Mouse (Mus musculus) embryonic facial prominence, embryonic 14.5 days (tissue): ENCODE measurements at regions not wholly inside any gene's neighbourhood (a gene's known extent, or its start where the extent isn't known, plus 50 kb on each side); places are given as distances from the start of the nearest gene placed in this dataset.

Experiments used
- ATAC-seq: fragments of 200-750 bp; cut with Nextera tagmentation; 2 replicates; pipeline ENCODE4 v1.8.0; 2017; ENCODE audit warnings: low read depth, moderate number of reproducible peaks, moderate TSS enrichment
- DNase-seq: peaks from one replicate; pipeline ENCODE4 v3.0.0-alpha.2; 2015; ENCODE audit warnings: low spot score
- H3K27ac ChIP-seq: fragments of 300-500 bp; sonication (generic); replicated peaks from 2 replicates; pipeline ENCODE4 v1.5.1; 2014; ENCODE audit warnings: low read depth, mild to moderate bottlenecking, low read length, moderate library complexity
- H3K27me3 ChIP-seq: fragments of 300-500 bp; sonication (generic); replicated peaks from 2 replicates; pipeline ENCODE4 v1.6.1; 2014; ENCODE audit warnings: low read length; ENCODE audit not compliant: control insufficient read depth, insufficient read depth
- H3K36me3 ChIP-seq: fragments of 300-500 bp; sonication (generic); 2 replicates; pipeline ENCODE4 v1.6.1; 2014; ENCODE audit warnings: low read length, mixed read lengths; ENCODE audit not compliant: control insufficient read depth, insufficient read depth
- H3K4me1 ChIP-seq: fragments of 300-500 bp; sonication (generic); 2 replicates; pipeline ENCODE4 v1.6.1; 2014; ENCODE audit warnings: antibody characterized with exemption, low read length; ENCODE audit not compliant: control insufficient read depth, insufficient read depth
- H3K4me2 ChIP-seq: fragments of 300-500 bp; sonication (generic); 2 replicates; pipeline ENCODE4 v1.6.1; 2014; ENCODE audit warnings: low read depth, mild to moderate bottlenecking, low read length, moderate library complexity, mixed read lengths
- H3K4me3 ChIP-seq: fragments of 300-500 bp; sonication (generic); 2 replicates; pipeline ENCODE4 v1.5.1; 2014; ENCODE audit warnings: low read depth, mild to moderate bottlenecking, low read length
- H3K9ac ChIP-seq: fragments of 300-500 bp; sonication (generic); 2 replicates; pipeline ENCODE4 v1.6.1; 2014; ENCODE audit warnings: low read depth, mild to moderate bottlenecking, low read length, moderate library complexity, mixed read lengths
- H3K9me3 ChIP-seq: fragments of 300-500 bp; sonication (generic); 2 replicates; pipeline ENCODE4 v1.6.1; 2016; ENCODE audit warnings: low read length; ENCODE audit not compliant: control insufficient read depth
- WGBS: fragments of 180-500 bp; shearing (Covaris S2); extraction: QIAGEN DNeasy Blood & Tissue Kit; methylation state at CpG from one replicate; pipeline ENCODE4 v1.1.7; 2014; 5-methylcytosine and 5-hydroxymethylcytosine counted together

GRCm38 (mm10) chr15:56865879-56866278 is 611.5 kb downstream of the Slc22a22 start:
- WGBS = 59% methylated on average over 6 of the region's 6 CpGs

DNA sequence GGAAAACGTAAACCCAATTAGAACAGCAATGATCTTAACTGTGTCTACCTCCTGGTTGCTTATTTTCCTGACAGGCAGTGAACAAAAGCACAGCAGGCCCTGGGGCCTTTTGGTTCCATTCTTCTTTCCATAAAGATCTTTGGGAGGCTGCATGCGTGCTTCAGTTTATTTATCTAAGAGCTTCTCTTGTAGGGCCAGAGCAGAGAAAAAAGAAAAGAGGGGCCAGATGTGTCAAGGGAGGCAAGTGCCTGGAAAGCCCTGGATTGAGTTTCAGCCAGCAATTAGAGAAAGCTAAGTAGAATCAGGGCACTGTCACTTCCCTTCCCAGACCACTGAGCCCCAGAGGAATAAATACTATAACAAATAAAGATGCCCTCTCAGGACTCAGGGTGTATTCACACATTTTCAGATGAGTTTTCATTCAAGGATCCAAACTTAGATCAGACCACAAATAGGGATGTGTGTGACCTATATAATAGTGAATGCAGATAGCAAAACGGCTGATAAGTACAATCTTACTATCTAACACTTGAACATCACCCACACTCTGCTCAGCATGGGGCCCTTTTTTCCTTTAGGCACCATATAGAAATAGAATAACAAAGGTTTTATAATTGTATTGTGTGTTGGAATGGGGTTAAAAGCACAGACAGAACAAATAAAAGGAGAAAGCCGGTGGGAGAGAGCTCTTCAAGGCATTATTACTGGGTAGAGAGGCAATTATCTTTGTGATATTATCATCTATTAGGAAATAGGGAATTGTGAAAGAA is 612.2 kb downstream of the Slc22a22 start:
- no peaks in the 10 kb centered on the region for H3K4me1 ChIP-seq
- 29% methylated on average over 4 of the region's 4 CpGs for WGBS
- peak; percentile 63 for DNase-seq
- H3K27me3 ChIP-seq = no peaks in the 10 kb centered on the region
- no peaks in the 10 kb centered on the region for H3K36me3 ChIP-seq
- peak; percentile 72; the same call in 1 of the 2 replicates for ATAC-seq
- no peaks in the 10 kb centered on the region for H3K9me3 ChIP-seq
- H3K9ac ChIP-seq = no peak overlapping the region
- no peak overlapping the region for H3K4me2 ChIP-seq
- H3K27ac ChIP-seq = no peak overlapping the region
- H3K4me3 ChIP-seq = no peak overlapping the region

More at GRCm38 (mm10) chr15:56865879-56866278, 611.5 kb downstream of the Slc22a22 start:
- no peak overlapping the region for H3K4me2 ChIP-seq
- H3K4me1 ChIP-seq = no peaks in the 10 kb centered on the region
- ATAC-seq (no peak), DNase-seq (no peak)
- H3K36me3 ChIP-seq = no peaks in the 10 kb centered on the region
- H3K9ac ChIP-seq = no peak overlapping the region
- no peaks in the 10 kb centered on the region for H3K27me3 ChIP-seq
- H3K27ac ChIP-seq = no peak overlapping the region
- H3K9me3 ChIP-seq = no peaks in the 10 kb centered on the region
- no peak overlapping the region for H3K4me3 ChIP-seq

GRCm38 (mm10) chr15:56858627-56859334 is 618.6 kb downstream of the Slc22a22 start:
- Histone ChIP-seq H3K4me2 (no peak overlapping the region), H3K27ac (no peak overlapping the region), H3K4me1 (peaks cover 7% of the 10 kb centered on the region; the same call in 1 of the 2 replicates), H3K27me3 (no peaks in the 10 kb centered on the region), H3K9ac (no peak overlapping the region), H3K4me3 (no peak overlapping the region), H3K36me3 (no peaks in the 10 kb centered on the region), H3K9me3 (no peaks in the 10 kb centered on the region)
- 38% methylated on average over 4 of the region's 4 CpGs for WGBS
- DNase-seq = peak; percentile 70
- ATAC-seq = peak; percentile 50; the same call in 1 of the 2 replicates

DNA sequence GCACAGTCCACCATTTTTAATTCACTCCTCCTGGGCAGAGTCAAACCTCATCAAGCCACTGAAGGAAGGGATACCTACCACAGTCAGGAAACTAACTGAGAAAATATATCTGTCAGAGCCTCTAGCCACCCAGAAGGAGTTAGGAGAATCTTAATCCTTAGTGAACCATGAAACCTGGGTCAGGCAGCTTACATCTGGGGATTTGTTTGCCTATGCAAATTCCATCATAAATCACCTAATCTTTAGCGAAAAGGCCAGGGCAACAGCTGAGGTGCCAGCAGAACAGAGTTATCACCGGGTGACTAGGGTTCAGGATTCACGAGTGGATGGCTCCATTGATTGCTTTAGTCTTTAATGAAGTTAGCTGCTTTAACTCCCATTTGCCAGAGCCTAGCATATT is 619.3 kb downstream of the Slc22a22 start:
- ATAC-seq (no peak), DNase-seq (peak; percentile 23)
- WGBS = 50% methylated on average over 3 of the region's 3 CpGs

DNA sequence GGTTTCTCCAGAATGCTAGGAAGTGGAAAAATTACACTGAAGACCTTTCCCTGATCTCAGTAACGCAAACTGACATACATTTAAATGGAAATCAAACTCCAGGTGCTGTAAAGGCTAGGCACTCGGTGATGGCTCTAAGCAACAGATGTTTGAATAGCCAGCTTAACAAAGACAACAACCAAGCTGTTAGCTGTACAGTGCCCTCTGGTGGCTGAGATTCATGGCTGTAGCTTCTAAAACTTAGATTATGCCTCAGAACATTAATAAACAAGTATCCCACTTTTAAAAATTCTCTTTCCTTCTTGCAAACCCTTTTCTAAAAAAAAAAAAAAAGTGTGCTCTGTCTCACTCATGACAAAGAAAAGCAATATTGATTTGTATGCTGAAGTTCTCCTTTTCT is 621.4 kb downstream of the Slc22a22 start:
- 5% methylated on average over 2 of the region's 2 CpGs for WGBS
- no peaks in the 10 kb centered on the region for H3K27me3 ChIP-seq
- no peak overlapping the region for H3K9ac ChIP-seq
- no peaks in the 10 kb centered on the region for H3K36me3 ChIP-seq
- ATAC-seq = no peak
- H3K9me3 ChIP-seq = no peaks in the 10 kb centered on the region
- H3K4me3 ChIP-seq = no peak overlapping the region
- H3K4me1 ChIP-seq = peaks cover 7% of the 10 kb centered on the region; the same call in 1 of the 2 replicates
- no peak overlapping the region for H3K27ac ChIP-seq
- peak overlapping the region; percentile 19; the same call in 1 of the 2 replicates for H3K4me2 ChIP-seq
- DNase-seq = peak; percentile 92

More for the DNA sequence above, 619.3 kb downstream of the Slc22a22 start:
- Histone ChIP-seq H3K4me2 (no peak overlapping the region), H3K4me3 (no peak overlapping the region), H3K9ac (no peak overlapping the region), H3K9me3 (no peaks in the 10 kb centered on the region), H3K27ac (no peak overlapping the region), H3K27me3 (no peaks in the 10 kb centered on the region), H3K36me3 (no peaks in the 10 kb centered on the region), H3K4me1 (peaks cover 7% of the 10 kb centered on the region; the same call in 1 of the 2 replicates)

- no peak overlapping the region for H3K27ac ChIP-seq
- no peaks in the 10 kb centered on the region for H3K36me3 ChIP-seq
- no peak overlapping the region for H3K9ac ChIP-seq
- DNase-seq = peak; percentile 66
- H3K9me3 ChIP-seq = no peaks in the 10 kb centered on the region
- no peaks in the 10 kb centered on the region for H3K27me3 ChIP-seq
- no peak overlapping the region for H3K4me3 ChIP-seq
- no peaks in the 10 kb centered on the region for H3K4me1 ChIP-seq
- 33% methylated on average over 5 of the region's 5 CpGs for WGBS
- no peak overlapping the region for H3K4me2 ChIP-seq
- ATAC-seq = no peak
Measured at GRCm38 (mm10) chr15:56853106-56853505, 624.3 kb downstream of the Slc22a22 start.

DNA sequence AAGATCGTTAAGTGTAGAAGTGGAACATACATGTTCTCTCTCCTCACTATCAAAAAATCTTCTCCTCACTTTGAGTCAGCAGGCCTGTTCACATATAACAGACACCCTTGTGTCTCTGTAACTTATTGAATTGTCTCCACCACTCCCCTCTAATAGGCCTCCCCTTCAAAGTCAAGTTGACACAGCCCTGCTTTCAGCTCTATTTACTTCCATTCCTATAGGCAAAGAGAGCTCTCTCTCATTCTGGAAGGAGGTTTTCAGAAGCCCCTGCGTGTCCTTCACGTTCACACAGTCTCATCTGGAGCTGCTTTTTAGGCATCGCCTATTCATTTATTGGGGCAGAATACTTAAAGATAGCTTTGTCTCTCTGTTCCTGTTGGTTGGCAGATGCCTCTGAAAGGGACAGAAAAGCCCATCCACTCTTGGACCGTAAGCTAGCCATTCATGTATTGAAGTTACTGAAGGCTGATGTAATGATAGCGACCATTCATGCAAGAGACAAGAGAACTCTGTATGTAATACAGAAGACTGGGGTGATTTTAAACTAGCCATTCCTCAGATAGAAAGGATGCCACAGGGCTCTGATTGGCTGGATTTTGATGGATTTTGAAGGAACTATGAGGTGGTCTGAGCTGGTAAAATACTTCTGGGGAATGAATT is 629.8 kb downstream of the Slc22a22 start:
- no peaks in the 10 kb centered on the region for H3K9me3 ChIP-seq

DNA sequence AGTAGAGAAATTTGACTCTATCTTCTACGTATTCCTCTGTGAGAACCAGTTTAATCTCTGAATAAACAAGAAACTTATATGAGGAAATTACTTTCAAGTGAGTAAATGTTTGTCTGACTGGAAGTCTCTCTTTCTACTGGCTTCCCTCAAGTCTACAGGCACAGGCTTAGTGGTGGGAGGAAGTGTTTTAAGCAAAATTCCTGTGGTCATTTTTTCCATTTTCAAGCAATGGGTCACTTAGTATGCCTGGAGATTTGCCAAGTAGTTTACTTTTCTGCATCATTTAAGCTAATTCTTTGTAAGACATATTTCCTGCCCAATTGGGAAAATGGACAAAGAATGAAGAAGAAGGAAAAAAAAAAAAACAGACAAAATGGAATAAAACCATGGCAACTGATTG is 632.9 kb downstream of the Slc22a22 start:
- ATAC-seq (no peak), DNase-seq (peak; percentile 80)
- 32% methylated on average over 1 of the region's 1 CpGs for WGBS
- H3K36me3 ChIP-seq = no peaks in the 10 kb centered on the region
- H3K27me3 ChIP-seq = no peaks in the 10 kb centered on the region
- no peaks in the 10 kb centered on the region for H3K9me3 ChIP-seq
- 0 out of 2 replicates have a peak, but pooled peaks cover 5% of the 10 kb centered on the region for H3K4me1 ChIP-seq
- H3K9ac ChIP-seq = no peak overlapping the region
- H3K27ac ChIP-seq = no peak overlapping the region
- H3K4me3 ChIP-seq = no peak overlapping the region
- no peak overlapping the region for H3K4me2 ChIP-seq

More for the DNA sequence above, 629.8 kb downstream of the Slc22a22 start:
- 80% methylated on average over 6 of the region's 6 CpGs for WGBS
- Histone ChIP-seq H3K9ac (no peak overlapping the region), H3K27ac (no peak overlapping the region), H3K4me2 (no peak overlapping the region), H3K4me3 (no peak overlapping the region), H3K4me1 (0 out of 2 replicates have a peak, but pooled peaks cover 5% of the 10 kb centered on the region), H3K27me3 (no peaks in the 10 kb centered on the region), H3K36me3 (no peaks in the 10 kb centered on the region)
- DNase-seq (no peak), ATAC-seq (no peak)
